Mouse (Mus musculus) E14TG2a.4 (cell line): ENCODE results near the gene Gm20388.

ENCODE experiments used
- CTCF ChIP-seq: conservative IDR thresholded peaks from 2 replicates; pipeline ENCODE4 v1.5.1; 2014; ENCODE audit warnings: low read length
- NANOG ChIP-seq: IDR thresholded peaks from 2 replicates; pipeline ENCODE4 v1.6.1; 2014; ENCODE audit warnings: borderline replicate concordance, low read length, mixed read lengths

GRCm38 (mm10) chr8:119931317-119931716 is 20.7 kb downstream of the Gm20388 start:
- TF ChIP-seq CTCF (no peak), NANOG (no peak)
